8 mouse cellular contexts compared by ENCODE assay signal in genomic region chr15:78119704-78120103, GRCm38 (mm10). TPM values are rescaled to one million over a fixed set of nuclear protein-coding genes. Genes with fewer than 3 reads are reported as not detected.
A peak's percentile ranks its signal among the peaks of the same experiment; 100 is the strongest.
DNase-seq lines count a peak whose midpoint lies in the region; ATAC-seq lines count a peak whose summit lies in the region.

Cacng2 (minus strand) TSS chr15:78120028.

- peak; percentile 97 for DNase-seq in embryo, embryonic 10.5 days (ENCODE audit: low spot score)
- DNase-seq in gastrocnemius, postnatal 25 days: peak; percentile 92
- DNase-seq in left cerebral cortex, adult 9 months (ENCODE audit: low spot score in 2 of 2): peak; percentile 50 to 87
- peak; percentile 93 to 94 for DNase-seq in right cerebral cortex, postnatal 10 days (ENCODE audit: low spot score in 2 of 2)
- DNase-seq in urinary bladder, postnatal 36 days (ENCODE audit: low spot score in 2 of 2): peak; percentile 96

- ATAC-seq in activated CD4-positive, CD25-positive, alpha-beta regulatory T cell, adult 4 months: peak; percentile 49
- peak; percentile 25 for ATAC-seq in inflammation-experienced regulatory T-cells, adult 6 months
- ATAC-seq in megakaryocyte progenitor cell, adult 5-6 weeks (replicated peaks; ENCODE audit: poor library complexity): peak; percentile 100

RNA-seq across cellular contexts. Expression of gene Cacng2, which starts in this region (rescaled TPM):
- polyA plus RNA-seq in activated CD4-positive, CD25-positive, alpha-beta regulatory T cell, adult 4 months (2017; shearing (Covaris generic)): under 1 TPM in 1 of 2 experiments, not detected in 1; 0.09 TPM
- total RNA-seq in gastrocnemius, postnatal 25 days (2021): not detected
- not detected for polyA plus RNA-seq in inflammation-experienced regulatory T-cells, adult 6 months (2017; shearing (Covaris generic))
- not detected in 2 replicates for total RNA-seq in megakaryocyte progenitor cell, adult 5-6 weeks (2015)
- total RNA-seq in megakaryocyte progenitor cell, adult 5-6 weeks (2017): not detected in 2 replicates

Comparison
In these comparisons a context has a peak if more than half of its experiments do, and no peak if none do; other contexts are left out.
1. Peak in every context shown above with its lines: DNase-seq and ATAC-seq.
2. Peak in ATAC-seq in activated CD4-positive, CD25-positive, alpha-beta regulatory T cell, adult 4 months; RNA of the gene not detected or under 1 TPM.
3. Peak in DNase-seq in gastrocnemius, postnatal 25 days; RNA of the gene not detected or under 1 TPM.
4. Peak in ATAC-seq in inflammation-experienced regulatory T-cells, adult 6 months; RNA of the gene not detected or under 1 TPM.
5. Peak in ATAC-seq in megakaryocyte progenitor cell, adult 5-6 weeks; RNA of the gene not detected or under 1 TPM.
6. ATAC-seq: peak in every context shown above with its lines; median percentile 100 in megakaryocyte progenitor cell, adult 5-6 weeks; 49 in activated CD4-positive, CD25-positive, alpha-beta regulatory T cell, adult 4 months; 25 in inflammation-experienced regulatory T-cells, adult 6 months.